Mouse (Mus musculus) ES-Bruce4 (cell line): ENCODE data around the gene Kcnq4.

Source experiments
- CTCF ChIP-seq: IDR thresholded peaks from one replicate; pipeline ENCODE4 v1.8.1; 2011; ENCODE audit warnings: low read depth, low read length
- POLR2A ChIP-seq: IDR thresholded peaks from one replicate; pipeline ENCODE4 v1.8.1; 2011; ENCODE audit warnings: low read length; ENCODE audit not compliant: insufficient read depth

- no peak for TF ChIP-seq POLR2A
- TF ChIP-seq CTCF = no peak
Measured at GRCm38 (mm10) chr4:120671046-120671445, 77.4 kb downstream of the Kcnq4 start.
